In genomic region chr13:44301936-44302335, GRCm38 (mm10) we compare ENCODE assay signal across 9 mouse cellular contexts.
DNase-seq lines count a peak whose midpoint lies in the region; ATAC-seq lines count a peak whose summit lies in the region.
"Had no signal": no experiment of that assay in that cellular context is flagged by ENCODE, and none has a peak within 500 bp of the region (broad histone marks: within the 10 kb centered on the region; RNA-seq: fewer than 3 reads in every experiment).

No protein-coding gene starts in this region.

- no peaks in the 10 kb centered on the region for H3K9me3 ChIP-seq in midbrain, embryonic 11.5 days (ENCODE audit: control insufficient read depth, low read length)
- no peaks in the 10 kb centered on the region for H3K9me3 ChIP-seq in midbrain, embryonic 10.5 days (replicated peaks)
- H3K9me3 ChIP-seq in embryonic facial prominence, embryonic 15.5 days (replicated peaks): no peaks in the 10 kb centered on the region
- no peaks in the 10 kb centered on the region for H3K9me3 ChIP-seq in forebrain, embryonic 14.5 days (replicated peaks; ENCODE audit: control insufficient read depth, low read length)
- no peaks in the 10 kb centered on the region for H3K9me3 ChIP-seq in forebrain, embryonic 11.5 days (ENCODE audit: control insufficient read depth, low read length)

- H3K36me3 ChIP-seq in midbrain, embryonic 11.5 days (ENCODE audit: control insufficient read depth, insufficient read depth, low read length): no peaks in the 10 kb centered on the region
- no peaks in the 10 kb centered on the region for H3K36me3 ChIP-seq in midbrain, embryonic 10.5 days
- H3K36me3 ChIP-seq in embryonic facial prominence, embryonic 15.5 days: no peaks in the 10 kb centered on the region
- H3K36me3 ChIP-seq in forebrain, embryonic 14.5 days (ENCODE audit: control insufficient read depth, insufficient read depth, low read length): no peaks in the 10 kb centered on the region
- H3K36me3 ChIP-seq in forebrain, embryonic 11.5 days (ENCODE audit: control insufficient read depth, insufficient read depth, low read length): no peaks in the 10 kb centered on the region

- 88% methylated on average over 10 of the region's 10 CpGs for WGBS in midbrain, embryonic 11.5 days
- WGBS in midbrain, embryonic 10.5 days: 88% methylated on average over 10 of the region's 10 CpGs
- WGBS in embryonic facial prominence, embryonic 15.5 days: 50% methylated on average over 10 of the region's 10 CpGs
- WGBS in forebrain, embryonic 14.5 days: 80% methylated on average over 10 of the region's 10 CpGs
- 82% methylated on average over 10 of the region's 10 CpGs for WGBS in forebrain, embryonic 11.5 days

- peak; percentile 26 for DNase-seq in midbrain, embryonic 11.5 days (ENCODE audit: low spot score, missing footprints)
- no peak for DNase-seq in midbrain, embryonic 10.5 days (ENCODE audit: low spot score)
- peak; percentile 72 for DNase-seq in kidney, adult 9 months
- peak; percentile 36 for DNase-seq in urinary bladder, adult 2 months (ENCODE audit: low spot score)
- no peak for DNase-seq in forebrain, embryonic 14.5 days (ENCODE audit: low spot score)
- no peak for DNase-seq in liver
- DNase-seq in forebrain, embryonic 11.5 days (ENCODE audit: low spot score): no peak

- no peak overlapping the region for H3K9ac ChIP-seq in midbrain, embryonic 11.5 days (ENCODE audit: low read length)
- no peak overlapping the region for H3K9ac ChIP-seq in embryonic facial prominence, embryonic 15.5 days
- H3K9ac ChIP-seq in forebrain, embryonic 14.5 days (ENCODE audit: low read length): no peak overlapping the region
- no peak overlapping the region for H3K9ac ChIP-seq in forebrain, embryonic 11.5 days (ENCODE audit: low read length)

- H3K4me2 ChIP-seq in midbrain, embryonic 11.5 days: no peak overlapping the region
- peak overlapping the region; percentile 10; the same call in 1 of the 2 replicates for H3K4me2 ChIP-seq in embryonic facial prominence, embryonic 15.5 days (replicated peaks)
- no peak overlapping the region for H3K4me2 ChIP-seq in forebrain, embryonic 14.5 days (ENCODE audit: low read length)
- no peak overlapping the region for H3K4me2 ChIP-seq in forebrain, embryonic 11.5 days (ENCODE audit: low read depth, low read length, severe bottlenecking)

- H3K27me3 ChIP-seq in midbrain, embryonic 11.5 days (ENCODE audit: control insufficient read depth, insufficient read depth, low read length): no peaks in the 10 kb centered on the region
- H3K27me3 ChIP-seq in midbrain, embryonic 10.5 days (ENCODE audit: low read depth, poor library complexity, severe bottlenecking): peaks cover 9% of the 10 kb centered on the region; the same call in 1 of the 2 replicates
- no peaks in the 10 kb centered on the region for H3K27me3 ChIP-seq in embryonic facial prominence, embryonic 15.5 days
- H3K27me3 ChIP-seq in forebrain, embryonic 14.5 days (replicated peaks; ENCODE audit: control insufficient read depth, insufficient read depth, low read length): no peaks in the 10 kb centered on the region
- no peaks in the 10 kb centered on the region for H3K27me3 ChIP-seq in forebrain, embryonic 11.5 days (ENCODE audit: control insufficient read depth, insufficient read depth, low read length)

- H3K4me3 ChIP-seq in midbrain, embryonic 11.5 days (ENCODE audit: low read depth, low read length): no peak overlapping the region
- H3K4me3 ChIP-seq in midbrain, embryonic 10.5 days: no peak overlapping the region
- H3K4me3 ChIP-seq in embryonic facial prominence, embryonic 15.5 days (replicated peaks): no peak overlapping the region
- no peak overlapping the region for H3K4me3 ChIP-seq in forebrain, embryonic 14.5 days (ENCODE audit: low read depth, low read length)
- H3K4me3 ChIP-seq in forebrain, embryonic 11.5 days (ENCODE audit: low read depth, low read length): no peak overlapping the region

- no peak for ATAC-seq in midbrain, embryonic 11.5 days (ENCODE audit: low FRiP score)
- no peak for ATAC-seq in embryonic facial prominence, embryonic 15.5 days (ENCODE audit: insufficient number of reproducible peaks, low FRiP score, low TSS enrichment, low read depth)
- no peak for ATAC-seq in forebrain, embryonic 14.5 days
- no peak for ATAC-seq in forebrain, embryonic 11.5 days (replicated peaks; ENCODE audit: low FRiP score)

- H3K4me1 ChIP-seq in midbrain, embryonic 11.5 days (ENCODE audit: control insufficient read depth, insufficient read depth, low read length): no peaks in the 10 kb centered on the region
- H3K4me1 ChIP-seq in midbrain, embryonic 10.5 days: no peaks in the 10 kb centered on the region
- H3K4me1 ChIP-seq in embryonic facial prominence, embryonic 15.5 days: no peaks in the 10 kb centered on the region
- H3K4me1 ChIP-seq in forebrain, embryonic 14.5 days (ENCODE audit: control insufficient read depth, insufficient read depth, low read length): no peaks in the 10 kb centered on the region
- H3K4me1 ChIP-seq in forebrain, embryonic 11.5 days (replicated peaks; ENCODE audit: control insufficient read depth, insufficient read depth, low read length): no peaks in the 10 kb centered on the region

- no peak overlapping the region for H3K27ac ChIP-seq in midbrain, embryonic 11.5 days (ENCODE audit: low read depth, low read length)
- no peak overlapping the region for H3K27ac ChIP-seq in midbrain, embryonic 10.5 days (replicated peaks)
- H3K27ac ChIP-seq in embryonic facial prominence, embryonic 15.5 days (replicated peaks): no peak overlapping the region
- H3K27ac ChIP-seq in forebrain, embryonic 14.5 days (ENCODE audit: low read depth, low read length): no peak overlapping the region
- no peak overlapping the region for H3K27ac ChIP-seq in forebrain, embryonic 11.5 days (ENCODE audit: low read depth, low read length)
- H3K27ac ChIP-seq: macrophage had no signal

Comparison
In these comparisons a context has a peak if more than half of its experiments do, and no peak if none do; other contexts are left out.
1. DNase-seq: peak in midbrain, embryonic 11.5 days (single experiment), kidney, adult 9 months (single experiment) and urinary bladder, adult 2 months (single experiment); none in midbrain, embryonic 10.5 days (single experiment), forebrain, embryonic 14.5 days (single experiment), liver (single experiment) and forebrain, embryonic 11.5 days (single experiment).